Mouse (Mus musculus): ENCODE measurements around the gene Bglap2. TPM values are rescaled to one million over a fixed set of nuclear protein-coding genes. Genes with fewer than 3 reads are reported as not detected.

Gene Bglap2
- polyA plus RNA-seq, 1 experiment from 2014 or later, result not detected

- 29% methylated on average over 7 of the region's 7 CpGs for WGBS
- Histone ChIP-seq H3K4me3 (peak overlapping the region; percentile 58), H3K27me3 (no peaks in the 10 kb centered on the region), H3K36me3 (peaks cover 29% of the 10 kb centered on the region), H3K4me2 (peak overlapping the region; percentile 66), H3K9ac (peak overlapping the region; percentile 62), H3K9me3 (no peaks in the 10 kb centered on the region), H3K27ac (replicated peaks) (peak overlapping the region; percentile 84), H3K4me1 (replicated peaks) (peaks cover 21% of the 10 kb centered on the region)
- ATAC-seq (ENCODE audit: low FRiP score, low read depth), result no peak
These were observed 32.1 kb upstream of the Bglap2 start for GRCm38 (mm10) chr3:88410645-88411031.

GRCm38 (mm10) chr3:88409741-88410644 is 31.5 kb upstream of the Bglap2 start, which contains the start of gene Pmf1:
Gene Pmf1 (minus strand): TSS chr3:88410331.
- ATAC-seq (ENCODE audit: low FRiP score, low read depth), result peak; percentile 92
- H3K4me1 ChIP-seq (replicated peaks), result peaks cover 21% of the 10 kb centered on the region
- under 1% methylated on average over 54 of the region's 54 CpGs for WGBS

GRCm38 (mm10) chr3:88408953-88409352 is 30.5 kb upstream of the Bglap2 start:
- Histone ChIP-seq H3K4me2 (peak overlapping the region; percentile 66), H3K9me3 (no peaks in the 10 kb centered on the region), H3K4me1 (replicated peaks) (peaks cover 21% of the 10 kb centered on the region), H3K4me3 (peak overlapping the region; percentile 58; the same call in 1 of the 2 replicates), H3K27ac (replicated peaks) (no peak overlapping the region), H3K36me3 (peaks cover 17% of the 10 kb centered on the region), H3K27me3 (no peaks in the 10 kb centered on the region), H3K9ac (peak overlapping the region; percentile 62; the same call in 1 of the 2 replicates)
- ATAC-seq (ENCODE audit: low FRiP score, low read depth), result no peak
- 72% methylated on average over 5 of the region's 5 CpGs for WGBS

More at GRCm38 (mm10) chr3:88409741-88410644, 31.5 kb upstream of the Bglap2 start, which contains the start of gene Pmf1:
- H3K27ac ChIP-seq (replicated peaks), result peak within 1 kb of the TSS; percentile 84
- peak within 1 kb of the TSS; percentile 62 for H3K9ac ChIP-seq
- peak within 1 kb of the TSS; percentile 66 for H3K4me2 ChIP-seq
- no peaks in the 10 kb centered on the region for H3K27me3 ChIP-seq
- H3K4me3 ChIP-seq, result peak within 1 kb of the TSS; percentile 58
- H3K9me3 ChIP-seq, result no peaks in the 10 kb centered on the region
- peaks cover 27% of the 10 kb centered on the region for H3K36me3 ChIP-seq

GRCm38 (mm10) chr3:88407529-88407928 is 29.0 kb upstream of the Bglap2 start:
- H3K4me1 ChIP-seq (replicated peaks), result peaks cover 21% of the 10 kb centered on the region
- no peak for ATAC-seq (ENCODE audit: low FRiP score, low read depth)
- H3K27ac ChIP-seq (replicated peaks), result no peak overlapping the region
- H3K9ac ChIP-seq, result no peak overlapping the region
- H3K4me2 ChIP-seq, result no peak overlapping the region
- no peaks in the 10 kb centered on the region for H3K27me3 ChIP-seq
- peaks cover 11% of the 10 kb centered on the region for H3K36me3 ChIP-seq
- WGBS, result 62% methylated on average over 7 of the region's 7 CpGs
- H3K4me3 ChIP-seq, result no peak overlapping the region
- no peaks in the 10 kb centered on the region for H3K9me3 ChIP-seq

DNA sequence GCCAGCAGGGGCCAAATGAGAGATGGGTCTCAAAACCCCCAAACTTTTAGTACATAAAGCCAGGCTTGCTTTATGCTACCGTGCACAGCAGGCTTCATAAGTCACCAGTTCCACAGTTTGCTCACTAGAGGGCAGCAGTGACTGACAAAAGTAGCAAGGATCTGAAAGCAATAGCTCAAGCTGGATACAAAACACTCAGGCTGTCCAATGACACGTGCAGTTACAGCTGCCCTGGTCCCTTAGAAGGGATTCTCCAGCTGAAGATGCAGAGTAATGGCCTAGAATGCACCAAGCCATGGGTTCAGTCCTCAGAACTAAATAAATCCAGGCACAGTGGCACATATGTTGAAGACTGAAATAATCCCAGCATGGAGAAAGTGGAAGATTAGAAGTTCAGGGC is 28.6 kb upstream of the Bglap2 start:
- Histone ChIP-seq H3K9ac (no peak overlapping the region), H3K9me3 (no peaks in the 10 kb centered on the region)
- 0% methylated on average over 2 of the region's 2 CpGs for WGBS

DNA sequence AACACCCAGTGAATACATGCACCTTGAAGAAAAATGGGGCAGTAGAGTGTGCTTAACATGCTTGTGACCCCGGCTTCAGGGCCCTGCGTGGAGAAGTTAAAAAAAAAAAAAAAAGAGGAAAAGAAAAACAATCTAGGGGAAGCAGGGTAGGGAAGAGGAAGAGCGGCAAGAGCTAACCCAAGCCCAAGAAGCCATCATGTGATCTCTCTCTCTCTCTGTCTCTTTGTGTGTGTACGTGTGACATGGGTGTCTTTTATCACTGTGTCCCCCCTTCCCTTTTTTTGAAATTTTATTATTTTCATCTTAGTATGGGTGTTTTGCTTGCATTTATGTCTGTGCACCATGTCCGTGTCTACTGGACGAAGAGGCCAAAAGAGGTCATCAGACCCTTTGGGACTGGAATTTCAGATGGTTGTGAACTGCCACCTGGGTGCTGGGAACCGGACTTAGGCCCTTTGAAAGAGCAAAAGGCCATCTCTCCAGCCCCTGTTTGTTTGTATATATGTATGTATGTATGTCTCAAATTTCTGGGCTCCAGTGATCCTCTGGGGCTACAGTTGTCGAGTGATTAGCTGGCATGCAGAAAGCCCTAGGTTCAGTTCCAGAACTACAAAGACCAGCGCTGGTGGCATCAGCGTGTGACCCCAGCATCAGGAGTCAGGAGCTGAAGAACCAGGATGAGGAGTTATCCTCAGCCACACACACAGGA is 25.2 kb upstream of the Bglap2 start:
- no peak for ATAC-seq (ENCODE audit: low FRiP score, low read depth)
- H3K36me3 ChIP-seq, result no peaks in the 10 kb centered on the region
- 94% methylated on average over 10 of the region's 10 CpGs for WGBS

More for the DNA sequence above, 28.6 kb upstream of the Bglap2 start:
- Histone ChIP-seq H3K4me2 (no peak overlapping the region), H3K27ac (replicated peaks) (no peak overlapping the region), H3K36me3 (peaks cover 7% of the 10 kb centered on the region; the same call in 1 of the 2 replicates), H3K27me3 (no peaks in the 10 kb centered on the region), H3K4me1 (replicated peaks) (peaks cover 21% of the 10 kb centered on the region), H3K4me3 (no peak overlapping the region)
- ATAC-seq (ENCODE audit: low FRiP score, low read depth), result peak; percentile 57; the same call in 1 of the 2 replicates

GRCm38 (mm10) chr3:88398666-88399065 is 20.2 kb upstream of the Bglap2 start:
- 73% methylated on average over 2 of the region's 2 CpGs for WGBS
- Histone ChIP-seq H3K27me3 (no peaks in the 10 kb centered on the region), H3K4me3 (no peak overlapping the region), H3K9me3 (no peaks in the 10 kb centered on the region), H3K27ac (replicated peaks) (no peak overlapping the region), H3K36me3 (no peaks in the 10 kb centered on the region), H3K4me1 (replicated peaks) (no peaks in the 10 kb centered on the region), H3K9ac (no peak overlapping the region), H3K4me2 (no peak overlapping the region)
- no peak for ATAC-seq (ENCODE audit: low FRiP score, low read depth)

More for the DNA sequence above, 25.2 kb upstream of the Bglap2 start:
- Histone ChIP-seq H3K4me3 (no peak overlapping the region), H3K4me1 (replicated peaks) (0 out of 2 replicates have a peak, but pooled peaks cover 3% of the 10 kb centered on the region), H3K4me2 (no peak overlapping the region), H3K27me3 (no peaks in the 10 kb centered on the region), H3K9ac (no peak overlapping the region), H3K9me3 (no peaks in the 10 kb centered on the region), H3K27ac (replicated peaks) (no peak overlapping the region)

- no peak overlapping the region for H3K4me3 ChIP-seq
These were observed 17.2 kb upstream of the Bglap2 start for GRCm38 (mm10) chr3:88395742-88396141.

GRCm38 (mm10) chr3:88395288-88395687 is 16.8 kb upstream of the Bglap2 start:
- Histone ChIP-seq H3K4me1 (replicated peaks) (no peaks in the 10 kb centered on the region), H3K4me3 (no peak overlapping the region), H3K9me3 (no peaks in the 10 kb centered on the region), H3K9ac (no peak overlapping the region), H3K27me3 (no peaks in the 10 kb centered on the region), H3K27ac (replicated peaks) (no peak overlapping the region), H3K4me2 (no peak overlapping the region), H3K36me3 (no peaks in the 10 kb centered on the region)
- no peak for ATAC-seq (ENCODE audit: low FRiP score, low read depth)
- WGBS, result 91% methylated on average over 6 of the region's 6 CpGs

More at GRCm38 (mm10) chr3:88395742-88396141, 17.2 kb upstream of the Bglap2 start:
- Histone ChIP-seq H3K4me1 (replicated peaks) (no peaks in the 10 kb centered on the region), H3K9me3 (no peaks in the 10 kb centered on the region), H3K4me2 (no peak overlapping the region), H3K27ac (replicated peaks) (no peak overlapping the region), H3K27me3 (no peaks in the 10 kb centered on the region), H3K9ac (no peak overlapping the region), H3K36me3 (no peaks in the 10 kb centered on the region)
- WGBS, result 95% methylated on average over 8 of the region's 8 CpGs
- no peak for ATAC-seq (ENCODE audit: low FRiP score, low read depth)

DNA sequence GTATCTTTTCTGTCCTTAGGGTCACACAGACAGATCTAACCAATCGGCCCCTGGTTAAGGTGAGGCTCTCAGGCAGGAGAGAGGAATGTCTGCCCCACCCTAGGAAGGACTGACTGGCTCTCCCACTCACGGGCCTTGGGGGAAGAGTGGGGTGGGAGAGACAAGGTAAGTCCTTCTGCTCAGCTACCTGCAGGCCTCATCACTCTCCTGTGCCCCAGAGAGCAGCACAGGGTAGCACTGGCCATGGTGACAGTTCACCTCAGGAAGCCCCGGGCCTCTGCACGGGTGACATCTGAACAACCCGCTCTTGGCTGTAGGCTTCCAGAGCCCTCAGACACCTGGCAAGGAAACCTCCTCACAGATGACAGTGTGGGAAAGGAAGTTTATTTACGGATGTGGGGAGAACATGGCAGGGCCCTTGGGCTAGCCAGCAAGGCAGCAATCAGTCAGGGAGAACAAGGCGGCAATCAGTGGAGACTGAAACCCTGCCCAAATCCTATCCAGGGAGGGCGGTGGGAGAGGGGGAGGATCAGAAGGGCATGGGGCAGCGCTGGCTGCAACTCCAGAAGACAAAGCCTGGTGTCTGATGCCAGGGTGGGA is 15.4 kb upstream of the Bglap2 start:
- H3K4me2 ChIP-seq, result no peak overlapping the region

DNA sequence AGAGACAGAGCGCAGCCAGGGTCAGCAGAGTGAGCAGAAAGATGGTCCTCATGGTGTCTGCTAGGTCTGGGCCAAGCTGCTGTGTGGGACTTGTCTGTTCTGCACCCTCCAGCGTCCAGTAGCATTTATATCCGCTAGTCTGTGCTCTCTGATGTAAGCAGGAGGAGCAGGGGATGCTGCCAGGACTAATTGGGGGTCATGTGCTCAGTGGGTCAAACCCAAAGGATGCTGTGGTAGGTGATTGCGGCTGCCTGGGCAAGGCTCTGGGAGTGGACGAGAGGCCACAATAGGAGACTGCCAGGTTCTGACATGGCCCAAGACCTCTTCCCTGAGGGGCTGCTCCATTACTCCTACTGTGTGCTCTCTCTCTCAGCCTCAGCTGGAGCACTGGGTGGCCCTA is 5.9 kb upstream of the Bglap2 start, which contains the start of gene Bglap:
Gene Bglap, minus strand, starts transcription at position 101 of the 400 bp plus-strand sequence.
- H3K4me3 ChIP-seq, result no peak within 1 kb of the TSS
- H3K9me3 ChIP-seq, result no peaks in the 10 kb centered on the region
- no peak within 1 kb of the TSS for H3K27ac ChIP-seq (replicated peaks)
- no peaks in the 10 kb centered on the region for H3K27me3 ChIP-seq
- no peaks in the 10 kb centered on the region for H3K36me3 ChIP-seq
- no peak for ATAC-seq (ENCODE audit: low FRiP score, low read depth)
- H3K4me2 ChIP-seq, result no peak within 1 kb of the TSS
- WGBS, result 85% methylated on average over 5 of the region's 5 CpGs
- H3K9ac ChIP-seq, result no peak within 1 kb of the TSS
- peaks cover 7% of the 10 kb centered on the region for H3K4me1 ChIP-seq (replicated peaks)

More for the DNA sequence above, 15.4 kb upstream of the Bglap2 start:
- no peaks in the 10 kb centered on the region for H3K9me3 ChIP-seq
- 92% methylated on average over 9 of the region's 9 CpGs for whole genome bisulfite sequencing
- no peaks in the 10 kb centered on the region for H3K4me1 ChIP-seq (replicated peaks)
- H3K36me3 ChIP-seq, result no peaks in the 10 kb centered on the region
- no peak overlapping the region for H3K4me3 ChIP-seq
- H3K9ac ChIP-seq, result no peak overlapping the region
- no peak overlapping the region for H3K27ac ChIP-seq (replicated peaks)
- ATAC-seq (ENCODE audit: low FRiP score, low read depth), result no peak
- no peaks in the 10 kb centered on the region for H3K27me3 ChIP-seq

Measured in hindbrain, embryonic 15.5 days (tissue).